Mouse (Mus musculus) frontal cortex, adult (tissue): Measurements from ENCODE around the gene Prkn.

Experiments used
- ATAC-seq: cut with Nextera tagmentation; 2 replicates; pipeline ENCODE4 v1.9.2; 2017; ENCODE audit warnings: mild to moderate bottlenecking, moderate library complexity, mixed read lengths; ENCODE audit not compliant: low TSS enrichment

Prkn gene

GRCm38 (mm10) chr17:11910668-11911398, 1070.6 kb downstream of the Prkn start:
- ATAC-seq, result no peak

- ATAC-seq, result no peak
These were observed 1072.0 kb downstream of the Prkn start for GRCm38 (mm10) chr17:11912136-11912535.

GRCm38 (mm10) chr17:11912872-11913365, 1072.7 kb downstream of the Prkn start:
- ATAC-seq, result peak; percentile 85

- no peak for ATAC-seq
These were observed 1073.4 kb downstream of the Prkn start for GRCm38 (mm10) chr17:11913620-11914019.

GRCm38 (mm10) chr17:11914451-11914850, 1074.3 kb downstream of the Prkn start:
- ATAC-seq, result no peak

GRCm38 (mm10) chr17:11918123-11918801, 1078.1 kb downstream of the Prkn start:
- peak; percentile 50; the same call in 1 of the 2 replicates for ATAC-seq

- no peak for ATAC-seq
These were observed 1079.4 kb downstream of the Prkn start for GRCm38 (mm10) chr17:11919581-11919980.

- peak; percentile 97 for ATAC-seq
These were observed 1080.8 kb downstream of the Prkn start for GRCm38 (mm10) chr17:11921026-11921425.

GRCm38 (mm10) chr17:11923989-11924388, 1083.8 kb downstream of the Prkn start:
- ATAC-seq, result no peak

- no peak for ATAC-seq
These were observed 1086.7 kb downstream of the Prkn start for GRCm38 (mm10) chr17:11926865-11927386.

- ATAC-seq, result no peak
These were observed 1091.5 kb downstream of the Prkn start for GRCm38 (mm10) chr17:11931641-11932040.

GRCm38 (mm10) chr17:11933737-11934136, 1093.6 kb downstream of the Prkn start:
- peak; percentile 55; the same call in 1 of the 2 replicates for ATAC-seq

GRCm38 (mm10) chr17:11947436-11947835, 1107.3 kb downstream of the Prkn start:
- ATAC-seq, result no peak

- ATAC-seq, result peak; percentile 86
These were observed 1109.5 kb downstream of the Prkn start for GRCm38 (mm10) chr17:11949551-11950197.

GRCm38 (mm10) chr17:11950198-11950594, 1110.0 kb downstream of the Prkn start:
- no peak for ATAC-seq

GRCm38 (mm10) chr17:11955317-11955716, 1115.1 kb downstream of the Prkn start:
- ATAC-seq, result no peak

GRCm38 (mm10) chr17:11960492-11960891, 1120.3 kb downstream of the Prkn start:
- ATAC-seq, result no peak

GRCm38 (mm10) chr17:11962808-11963207, 1122.6 kb downstream of the Prkn start:
- peak; percentile 96 for ATAC-seq

GRCm38 (mm10) chr17:11970160-11970559, 1130.0 kb downstream of the Prkn start:
- ATAC-seq, result no peak

GRCm38 (mm10) chr17:11972550-11972949, 1132.4 kb downstream of the Prkn start:
- peak; percentile 76; the same call in 1 of the 2 replicates for ATAC-seq

- no peak for ATAC-seq
These were observed 1133.0 kb downstream of the Prkn start for GRCm38 (mm10) chr17:11972969-11973787.
